Mouse (Mus musculus) kidney, adult 11 months (tissue): Measurements from ENCODE around the gene Spns1.
"Not testable (repeated sequence)": the region's sequence is repeated elsewhere in the genome, so short reads cannot be mapped to it uniquely, and the experiment has no call there.

Experiments
- DNase-seq: peaks from one replicate; pipeline ENCODE4 v3.0.0; 2022

The Spns1 gene

GRCm38 (mm10) chr7:126377278-126378158, at the start of gene Spns1:
Gene Spns1, minus strand, starts transcription at chr7:126377450.
- peak; percentile 97 for DNase-seq

- DNase-seq, result no peak
Observed at GRCm38 (mm10) chr7:126424161-126424560, 46.9 kb upstream of the Spns1 start.

- DNase-seq, result no peak
Observed at GRCm38 (mm10) chr7:126421756-126422155, 44.5 kb upstream of the Spns1 start.

GRCm38 (mm10) chr7:126418496-126418895, 41.2 kb upstream of the Spns1 start:
- no peak for DNase-seq

- no peak for DNase-seq
Observed at GRCm38 (mm10) chr7:126417606-126418005, 40.4 kb upstream of the Spns1 start.

GRCm38 (mm10) chr7:126417045-126417444, 39.8 kb upstream of the Spns1 start:
- DNase-seq, result no peak

GRCm38 (mm10) chr7:126416615-126417014, 39.4 kb upstream of the Spns1 start:
- no peak for DNase-seq

GRCm38 (mm10) chr7:126414725-126415124, 37.5 kb upstream of the Spns1 start, which contains the start of gene Cd19:
Gene Cd19, minus strand, starts transcription at chr7:126414889.
- no peak for DNase-seq

GRCm38 (mm10) chr7:126411061-126411460, 33.8 kb upstream of the Spns1 start:
- DNase-seq, result no peak

- DNase-seq, result no peak
Observed at GRCm38 (mm10) chr7:126408686-126409085, 31.4 kb upstream of the Spns1 start.

GRCm38 (mm10) chr7:126402518-126402917, 25.3 kb upstream of the Spns1 start:
- not testable (repeated sequence) for DNase-seq

- peak; percentile 66 for DNase-seq
Observed at GRCm38 (mm10) chr7:126399548-126399947, 22.3 kb upstream of the Spns1 start.

GRCm38 (mm10) chr7:126397822-126398221, 20.6 kb upstream of the Spns1 start:
- no peak for DNase-seq

GRCm38 (mm10) chr7:126397221-126397620, 20.0 kb upstream of the Spns1 start:
- no peak for DNase-seq

GRCm38 (mm10) chr7:126396298-126397119, 19.3 kb upstream of the Spns1 start, which contains the start of gene Nfatc2ip:
Gene Nfatc2ip, minus strand, starts transcription at chr7:126396737.
- peak; percentile 98 for DNase-seq

GRCm38 (mm10) chr7:126392086-126392884, 15.0 kb upstream of the Spns1 start:
- DNase-seq, result not testable (repeated sequence)

GRCm38 (mm10) chr7:126388185-126388584, 10.9 kb upstream of the Spns1 start:
- DNase-seq, result no peak

GRCm38 (mm10) chr7:126383565-126383964, 6.3 kb upstream of the Spns1 start:
- DNase-seq, result no peak

GRCm38 (mm10) chr7:126376903-126377277, 360 bp downstream of the Spns1 start:
- no peak for DNase-seq

- DNase-seq, result no peak
Observed at GRCm38 (mm10) chr7:126375012-126375411, 2.2 kb downstream of the Spns1 start.

GRCm38 (mm10) chr7:126374526-126374925, 2.7 kb downstream of the Spns1 start:
- DNase-seq, result no peak

GRCm38 (mm10) chr7:126373007-126373406, 4.2 kb downstream of the Spns1 start:
- no peak for DNase-seq

- DNase-seq, result no peak
Observed at GRCm38 (mm10) chr7:126369393-126369792, 7.9 kb downstream of the Spns1 start, which contains the start of gene Lat. Gene Lat, minus strand, starts transcription at chr7:126369570.
